Mouse (Mus musculus) kidney, postnatal 36 days (tissue): ENCODE data around the gene Topaz1.

Experiments
- DNase-seq, 2 experiments: peaks; one replicate each; pipeline ENCODE4 v3.0.0; 2021 to 2022; ENCODE audit warnings: mixed read lengths in 2 of 2

Gene Topaz1

DNA sequence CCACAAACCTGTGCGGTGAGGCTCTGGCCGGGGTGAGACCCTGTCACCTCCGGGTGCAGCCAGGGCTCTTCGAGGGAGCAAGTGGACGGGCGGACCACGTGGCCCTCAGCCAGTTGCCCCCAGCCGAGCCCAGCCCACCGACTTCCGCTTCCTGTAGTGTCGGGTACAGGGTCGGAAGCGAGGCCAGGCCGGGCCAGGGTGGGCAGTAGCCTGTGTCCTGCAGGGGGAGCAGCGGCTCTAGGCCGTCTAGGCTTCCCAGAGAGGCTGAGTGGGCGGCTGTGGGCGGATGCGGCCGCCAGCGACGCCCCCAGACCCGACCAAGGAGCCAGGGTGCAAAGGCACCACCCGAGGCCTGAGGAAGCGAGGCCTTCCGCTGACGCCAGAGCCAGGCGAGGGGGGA lies at the start of gene Topaz1:
Gene Topaz1, plus strand, starts transcription at position 287 of the 400 bp plus-strand sequence.
- DNase-seq, result no peak

DNA sequence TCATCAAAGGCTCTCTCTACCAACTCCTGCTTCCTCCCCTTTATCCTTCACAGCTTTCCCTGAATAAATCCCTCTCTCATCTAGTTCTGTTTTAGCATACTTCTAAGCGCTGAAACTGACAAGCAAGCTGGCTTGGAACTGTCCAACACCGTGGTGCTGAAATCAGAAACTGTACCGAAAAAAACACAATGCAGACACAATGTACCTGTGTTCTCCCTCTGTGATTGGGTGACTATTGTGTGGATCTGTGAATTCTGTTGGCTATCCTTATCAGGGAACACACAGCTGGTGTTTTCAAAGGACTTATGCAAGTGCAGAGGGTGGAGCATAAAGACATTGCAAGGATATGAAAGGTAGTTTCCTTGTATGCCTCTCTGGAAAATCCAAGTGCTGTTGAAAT lies 45.3 kb upstream of the Topaz1 start:
- DNase-seq, result peak in 1 of 2 experiments; percentile 66

- no peak for DNase-seq
These were observed 33.3 kb upstream of the Topaz1 start for GRCm38 (mm10) chr9:122713836-122714235.

DNA sequence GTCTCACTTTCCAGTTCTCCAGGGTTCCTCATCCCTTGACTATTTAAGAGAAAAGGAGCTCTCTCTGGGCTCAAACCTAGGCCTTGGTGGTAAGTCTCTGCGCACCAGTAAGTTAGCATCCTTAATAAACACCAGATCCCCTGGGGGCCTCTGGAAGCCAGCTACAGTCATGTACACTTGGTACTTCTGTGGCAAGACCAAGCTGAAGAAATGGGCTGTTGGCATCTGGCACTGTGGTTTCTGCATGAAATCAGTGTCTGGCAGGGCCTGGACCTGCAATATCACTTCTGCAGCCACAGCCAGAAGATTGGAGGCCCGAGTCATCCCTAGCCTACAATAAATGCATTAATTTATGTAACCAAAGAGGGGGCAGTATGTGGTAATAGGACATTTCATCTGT lies 32.1 kb upstream of the Topaz1 start:
- no peak for DNase-seq

GRCm38 (mm10) chr9:122716131-122716921 lies 30.8 kb upstream of the Topaz1 start:
- no peak for DNase-seq

- no peak for DNase-seq
These were observed 24.9 kb upstream of the Topaz1 start for GRCm38 (mm10) chr9:122722296-122722695.

- no peak for DNase-seq
These were observed 21.9 kb upstream of the Topaz1 start for GRCm38 (mm10) chr9:122725046-122725765.

GRCm38 (mm10) chr9:122729500-122729899 lies 17.6 kb upstream of the Topaz1 start:
- DNase-seq, result peak; percentile 52 to 66

DNA sequence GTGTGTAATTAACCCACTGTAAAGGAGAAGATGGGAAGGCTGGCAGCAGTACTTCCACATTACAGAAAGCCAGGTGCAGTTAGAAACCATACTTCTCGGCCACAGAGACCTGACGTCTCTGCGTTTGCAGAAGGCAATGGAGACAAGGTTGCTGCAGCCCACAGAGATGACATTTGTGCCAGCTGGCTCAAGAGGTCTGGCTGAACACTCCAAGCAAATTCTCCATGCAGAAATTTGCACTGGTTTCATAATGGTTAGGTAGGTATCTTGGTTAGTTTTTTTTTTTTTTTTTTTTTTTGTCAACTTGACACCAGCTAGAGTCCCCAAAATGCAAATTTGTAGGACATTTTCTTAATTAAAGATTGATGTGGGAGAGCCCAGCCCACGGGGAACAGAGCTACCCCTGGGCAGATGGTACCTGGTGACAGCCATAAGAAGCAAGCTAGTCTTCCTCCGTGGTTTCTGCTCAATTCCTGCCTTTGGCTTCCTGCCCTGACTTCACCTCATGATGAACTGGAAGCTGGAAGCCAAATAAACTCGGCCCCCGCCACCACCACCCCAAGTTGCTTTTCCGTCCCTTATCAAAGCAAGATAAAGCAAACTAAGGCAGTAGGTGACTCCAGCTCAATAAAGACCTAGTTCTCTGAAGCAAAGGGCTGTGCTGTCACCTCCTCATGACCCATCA lies 14.9 kb upstream of the Topaz1 start:
- DNase-seq, result no peak

DNA sequence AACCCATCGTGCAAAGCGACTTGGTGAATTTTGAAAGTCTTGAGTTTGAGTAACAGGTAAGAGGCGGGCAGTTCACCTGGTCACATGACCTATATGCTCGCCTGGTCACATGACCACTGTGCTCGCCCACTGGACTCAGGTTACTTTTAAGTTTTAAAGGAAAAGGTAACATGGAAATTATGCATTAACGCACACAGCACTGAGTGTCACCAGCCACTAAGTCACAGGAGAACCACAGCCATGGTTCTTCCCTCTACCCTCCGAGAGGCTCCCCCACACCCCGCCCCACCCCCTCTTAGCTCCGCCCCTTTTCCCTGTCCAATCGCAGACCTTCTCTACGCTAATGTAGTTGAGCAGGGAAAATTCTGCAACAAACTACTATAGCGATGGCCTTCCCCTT lies 13.9 kb upstream of the Topaz1 start:
- DNase-seq, result peak; percentile 27 to 37

DNA sequence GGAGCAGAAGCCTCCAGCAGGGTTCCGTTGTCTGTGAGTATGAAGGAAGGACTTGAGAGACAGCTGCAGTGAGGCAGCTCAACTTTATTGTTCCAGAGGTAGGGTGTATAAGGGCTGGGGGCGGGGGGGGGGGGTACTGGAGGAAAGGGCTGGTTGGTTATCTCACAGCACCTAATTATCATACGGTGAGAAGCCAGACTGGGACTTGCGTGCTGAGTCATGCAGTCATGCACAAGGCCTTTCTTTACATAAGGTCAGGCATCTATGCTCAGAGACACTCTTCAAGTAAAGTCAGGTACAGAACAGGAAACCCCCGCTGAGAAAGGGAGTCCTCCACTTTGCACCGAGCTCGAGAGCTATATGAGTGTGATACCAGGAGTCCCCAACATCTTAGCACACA lies 12.2 kb upstream of the Topaz1 start:
- DNase-seq, result no peak

- DNase-seq, result no peak
These were observed 11.1 kb upstream of the Topaz1 start for GRCm38 (mm10) chr9:122736001-122736400.

DNA sequence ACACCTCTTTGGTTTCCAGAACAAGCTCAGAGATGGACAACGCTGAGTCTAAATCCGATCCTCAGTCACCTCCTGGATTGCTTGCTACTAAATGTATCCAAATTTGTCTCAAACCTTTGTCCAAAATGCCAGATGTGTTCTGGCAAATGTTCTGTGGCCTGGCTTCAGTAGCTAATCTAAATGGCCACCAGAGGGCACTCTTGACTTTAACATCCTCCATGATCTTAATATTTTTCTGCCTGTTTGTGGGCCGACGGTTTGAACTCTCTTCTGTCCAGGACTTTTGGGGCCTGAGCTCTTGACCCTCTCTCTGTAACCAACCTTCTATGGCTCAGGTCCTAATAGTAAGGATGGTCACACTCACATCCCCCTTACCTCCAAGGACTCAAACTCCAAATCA lies 10.4 kb upstream of the Topaz1 start:
- DNase-seq, result peak; percentile 61 to 73

- DNase-seq, result no peak
These were observed 1.3 kb upstream of the Topaz1 start for GRCm38 (mm10) chr9:122745879-122746278.

DNA sequence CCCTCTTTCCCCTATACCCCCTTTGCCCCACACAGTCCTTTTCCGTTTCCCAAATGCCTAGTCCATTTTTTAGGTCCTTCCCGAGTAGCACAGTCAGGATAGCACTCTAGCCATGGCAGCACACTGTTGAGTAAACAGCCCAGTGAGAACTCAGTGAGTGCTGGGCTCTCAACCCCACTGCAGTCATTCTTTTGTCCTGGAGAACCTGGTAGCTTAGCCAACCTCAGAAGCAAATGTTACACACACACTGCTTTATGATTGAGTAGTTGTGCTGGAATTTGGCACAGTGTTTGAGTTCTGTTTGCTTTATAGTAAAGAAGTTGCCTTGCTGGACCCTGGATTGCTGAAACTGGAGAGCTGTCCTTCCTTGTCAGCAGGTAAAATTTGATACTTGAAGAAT lies 10.5 kb downstream of the Topaz1 start:
- DNase-seq, result no peak

DNA sequence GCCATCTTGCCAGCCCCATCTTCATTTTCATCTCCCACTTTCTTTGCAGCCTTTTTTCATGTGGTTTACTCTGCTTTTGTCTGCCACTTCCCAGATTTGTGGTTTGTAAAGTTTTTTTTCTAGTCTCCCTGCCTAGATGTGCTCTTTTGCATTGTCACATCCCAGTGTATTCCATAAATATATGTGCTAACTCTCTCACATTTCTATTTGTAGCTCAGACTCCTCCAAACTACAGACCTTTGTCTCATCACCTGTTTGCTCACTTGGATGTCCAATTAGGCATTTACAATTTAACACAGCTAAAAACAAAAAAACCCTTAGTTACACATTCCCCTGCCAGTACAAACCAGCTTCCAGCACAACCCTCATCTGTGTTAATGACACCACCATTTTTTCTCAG lies 13.0 kb downstream of the Topaz1 start:
- no peak for DNase-seq

- DNase-seq, result no peak
These were observed 38.1 kb downstream of the Topaz1 start for GRCm38 (mm10) chr9:122785231-122785630.

- DNase-seq, result no peak
These were observed 39.4 kb downstream of the Topaz1 start for GRCm38 (mm10) chr9:122786534-122786933.

GRCm38 (mm10) chr9:122805053-122805844 lies 58.1 kb downstream of the Topaz1 start, which contains the start of gene Tcaim:
Gene Tcaim, plus strand, starts transcription at chr9:122805539.
- peak; percentile 95 to 97 for DNase-seq

DNA sequence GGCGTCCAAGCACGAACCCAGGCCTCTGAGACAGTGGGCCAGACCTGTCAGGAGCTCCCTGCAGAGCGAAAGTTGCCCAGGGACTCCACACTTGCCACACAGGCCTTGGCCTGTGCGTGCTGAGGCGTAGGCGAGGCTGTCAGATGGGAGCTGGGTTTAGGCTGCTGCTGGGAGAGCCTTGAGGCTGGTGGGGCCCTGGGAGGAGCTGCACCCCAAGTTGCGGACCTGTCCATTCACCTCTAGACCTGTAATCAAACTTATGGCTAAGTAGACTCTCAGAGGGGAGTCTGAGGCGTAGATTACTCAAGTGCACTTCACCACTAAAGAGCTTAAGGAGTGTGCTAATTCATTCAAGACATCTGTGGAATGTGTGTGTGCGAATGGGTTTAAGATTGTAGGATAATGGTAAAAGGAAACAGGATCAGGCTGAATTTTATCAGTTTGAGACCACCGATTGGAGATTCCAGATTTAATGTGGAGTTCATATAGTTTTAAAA lies 58.7 kb downstream of the Topaz1 start:
- no peak for DNase-seq

- DNase-seq, result peak in 1 of 2 experiments; percentile 17
These were observed 60.0 kb downstream of the Topaz1 start for GRCm38 (mm10) chr9:122807186-122807585.

- no peak for DNase-seq
These were observed 63.1 kb downstream of the Topaz1 start for GRCm38 (mm10) chr9:122810212-122810611.
